Mouse (Mus musculus) hindbrain, embryonic 16.5 days (tissue): ENCODE measurements around the gene Phf1. TPM values are rescaled to one million over a fixed set of nuclear protein-coding genes. Genes with fewer than 3 reads are reported as not detected.

ENCODE experiments used
- ATAC-seq: fragments of 200-750 bp; cut with Nextera tagmentation; 2 replicates; pipeline ENCODE4 v1.8.0; 2017; ENCODE audit warnings: moderate TSS enrichment, moderate library complexity
- H3K27ac ChIP-seq: fragments of 300-500 bp; sonication (generic); 2 replicates; pipeline ENCODE4 v1.5.1; 2014; ENCODE audit warnings: low read depth, mild to moderate bottlenecking, control low read depth, low read length, moderate library complexity
- H3K27me3 ChIP-seq: fragments of 300-500 bp; sonication (generic); replicated peaks from 2 replicates; pipeline ENCODE4 v1.6.1; 2014; ENCODE audit warnings: low read length; ENCODE audit not compliant: control insufficient read depth, insufficient read depth
- H3K36me3 ChIP-seq: fragments of 300-500 bp; sonication (generic); 2 replicates; pipeline ENCODE4 v1.6.1; 2014; ENCODE audit warnings: mild to moderate bottlenecking, low read length, moderate library complexity, mixed read lengths; ENCODE audit not compliant: control insufficient read depth, insufficient read depth
- H3K4me1 ChIP-seq: fragments of 300-500 bp; sonication (generic); 2 replicates; pipeline ENCODE4 v1.6.1; 2014; ENCODE audit warnings: low read depth, low read length; ENCODE audit not compliant: control insufficient read depth, insufficient read depth
- H3K4me2 ChIP-seq: fragments of 300-500 bp; sonication (generic); 2 replicates; pipeline ENCODE4 v1.6.1; 2014; ENCODE audit warnings: mild to moderate bottlenecking, low read length, control low read depth, moderate library complexity
- H3K4me3 ChIP-seq: fragments of 300-500 bp; sonication (generic); 2 replicates; pipeline ENCODE4 v1.5.1; 2014; ENCODE audit warnings: mild to moderate bottlenecking, low read length, control low read depth, moderate library complexity
- H3K9ac ChIP-seq: fragments of 300-500 bp; sonication (generic); 2 replicates; pipeline ENCODE4 v1.6.1; 2014; ENCODE audit warnings: low read depth, mild to moderate bottlenecking, control low read depth, low read length, moderate library complexity
- H3K9me3 ChIP-seq: fragments of 300-500 bp; sonication (generic); 2 replicates; pipeline ENCODE4 v1.6.1; 2014; ENCODE audit warnings: mild to moderate bottlenecking, low read length, moderate library complexity; ENCODE audit not compliant: control insufficient read depth
- WGBS: fragments of 180-500 bp; shearing (Covaris S2); extraction: QIAGEN DNeasy Blood & Tissue Kit; methylation state at CpG from one replicate; pipeline ENCODE4 v1.1.7; 2014; 5-methylcytosine and 5-hydroxymethylcytosine counted together
- microRNA-seq: library from miRNA; unstranded; fragments of <30 nt; microRNA quantifications from one replicate; pipeline ENCODE4, GENCODE M21; 2017
- polyA plus RNA-seq: library from polyadenylated mRNA; unstranded; fragments of >200 nt; fragmentation: Nextera tagmentation; extraction: Ambion mirVana; gene quantifications from 2 replicates; pipeline ENCODE4 v1.2.1, GENCODE M21; 2015

The Phf1 gene
- polyA plus RNA-seq, 1 experiment from 2014 or later, result 30.3 TPM

- no peak overlapping the region for H3K9ac ChIP-seq
- no peak for ATAC-seq
Measured at GRCm38 (mm10) chr17:26981050-26981449, 48.2 kb downstream of the Phf1 start.

DNA sequence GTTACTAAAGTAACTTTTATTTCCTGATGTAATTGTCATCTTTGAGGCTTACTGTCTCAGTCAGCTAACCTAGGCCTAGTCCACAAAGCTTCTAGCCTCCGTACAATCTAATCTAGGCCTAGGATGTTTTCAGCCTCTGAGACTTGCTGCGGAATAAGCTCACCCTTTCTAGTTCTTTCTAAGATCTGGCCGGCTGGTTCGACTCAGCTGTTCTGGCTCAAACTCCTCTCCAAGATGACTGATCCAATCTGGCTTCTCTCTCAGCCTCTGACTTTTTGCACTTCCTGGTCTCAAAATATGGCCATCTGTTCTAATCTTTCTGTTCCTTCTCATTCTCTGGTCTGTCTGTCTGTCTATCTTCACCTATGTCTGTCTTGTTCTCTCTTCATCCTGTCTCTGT lies 50.5 kb downstream of the Phf1 start:
- Histone ChIP-seq H3K27ac (no peak overlapping the region), H3K4me3 (no peak overlapping the region), H3K27me3 (no peaks in the 10 kb centered on the region), H3K4me2 (no peak overlapping the region), H3K4me1 (no peaks in the 10 kb centered on the region), H3K9ac (no peak overlapping the region), H3K9me3 (no peaks in the 10 kb centered on the region), H3K36me3 (peaks cover 4% of the 10 kb centered on the region; the same call in 1 of the 2 replicates)
- 90% methylated on average over 4 of the region's 4 CpGs for WGBS
- ATAC-seq, result no peak

More at GRCm38 (mm10) chr17:26981050-26981449, 48.2 kb downstream of the Phf1 start:
- Histone ChIP-seq H3K27ac (no peak overlapping the region), H3K4me1 (peaks cover 6% of the 10 kb centered on the region), H3K4me3 (no peak overlapping the region), H3K9me3 (no peaks in the 10 kb centered on the region), H3K27me3 (no peaks in the 10 kb centered on the region), H3K36me3 (peaks cover 14% of the 10 kb centered on the region), H3K4me2 (no peak overlapping the region)
- WGBS, result 77% methylated on average over 2 of the region's 2 CpGs

DNA sequence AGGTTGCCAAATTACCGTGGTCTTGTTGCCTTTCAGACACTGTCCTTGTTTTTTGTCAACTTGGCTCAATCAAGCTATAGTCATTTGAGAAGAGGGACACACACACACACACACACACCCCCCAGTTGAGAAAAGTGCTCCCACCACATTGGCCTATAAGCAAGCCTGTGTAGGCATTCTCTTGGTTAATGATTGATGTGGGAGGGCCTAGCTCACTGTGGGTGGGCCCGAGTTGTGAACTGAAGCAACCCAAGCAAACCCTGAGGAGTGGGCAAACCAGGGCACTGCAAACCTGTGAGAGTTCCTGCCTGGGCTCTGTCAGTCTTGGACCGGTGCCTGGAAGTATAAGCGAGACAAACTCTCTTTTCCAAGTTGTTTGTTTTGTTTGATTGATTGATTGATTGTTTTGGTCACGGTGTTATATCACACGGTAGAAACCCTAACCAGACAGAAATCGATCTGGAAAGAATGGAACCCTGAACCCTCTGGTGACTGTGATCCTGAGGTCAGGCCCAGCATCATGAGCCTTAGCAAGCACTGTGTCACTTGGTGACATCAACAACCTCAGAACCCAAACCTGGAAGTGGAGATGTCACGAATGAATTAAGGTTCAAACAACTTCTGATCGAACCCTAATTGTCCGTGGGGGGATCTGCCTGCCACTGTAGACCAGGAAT lies 52.8 kb downstream of the Phf1 start:
- Histone ChIP-seq H3K9ac (no peak overlapping the region), H3K4me3 (no peak overlapping the region), H3K9me3 (no peaks in the 10 kb centered on the region), H3K4me2 (no peak overlapping the region), H3K27ac (no peak overlapping the region), H3K4me1 (no peaks in the 10 kb centered on the region), H3K27me3 (no peaks in the 10 kb centered on the region), H3K36me3 (no peaks in the 10 kb centered on the region)
- WGBS, result 70% methylated on average over 10 of the region's 10 CpGs
- no peak for ATAC-seq

Small RNAs within 50 kb of the gene (microRNA-seq; reads per million reads assigned to microRNA genes)
- not detected for gene Gm27775
- gene Mir3083, result 1.2 reads per million
- not detected for gene Mir6968

Other genes with a start within 250 kb of the Phf1 start
- 7.9 and 10.6 TPM in 2 replicates for gene Crebrf, start 217.4 kb upstream of the Phf1 start, polyA plus RNA-seq
- gene Bnip1, start 152.0 kb upstream of the Phf1 start, polyA plus RNA-seq, result 57.7 and 63.6 TPM in 2 replicates
- gene Nkx2-5, start 88.0 kb upstream of the Phf1 start, polyA plus RNA-seq, result not detected in 2 replicates
- gene Kifc5b, start 16.0 kb upstream of the Phf1 start, polyA plus RNA-seq, result 2.6 and 3.6 TPM in 2 replicates
- 140 and 150 TPM in 2 replicates for gene Cuta, start 6.5 kb downstream of the Phf1 start, polyA plus RNA-seq
- gene Syngap1, start 8.2 kb downstream of the Phf1 start, polyA plus RNA-seq, result 2.5 and 4.9 TPM in 2 replicates
- gene Zbtb9, start 40.1 kb downstream of the Phf1 start, polyA plus RNA-seq, result 13.0 and 15.6 TPM in 2 replicates
- gene Bak1, start 96.0 kb downstream of the Phf1 start, polyA plus RNA-seq, result 4.0 and 4.1 TPM in 2 replicates
- 0.84 and 0.94 TPM in 2 replicates for gene Itpr3, start 124.3 kb downstream of the Phf1 start, polyA plus RNA-seq
- gene Uqcc2, start 200.9 kb downstream of the Phf1 start, polyA plus RNA-seq, result 343 and 396 TPM in 2 replicates
- gene Ip6k3, start 234.7 kb downstream of the Phf1 start, polyA plus RNA-seq, result 0.27 and 0.31 TPM in 2 replicates